Mouse (Mus musculus): ENCODE measurements at regions not wholly inside any gene's neighbourhood (a gene's known extent, or its start where the extent isn't known, plus 50 kb on each side); places are given as distances from the start of the nearest gene placed in this dataset.

- DNase-seq (ENCODE audit: low spot score) = no peak
- Histone ChIP-seq H3K9me3 (ENCODE audit: control insufficient read depth, low read length) (no peaks in the 10 kb centered on the region), H3K27me3 (ENCODE audit: control insufficient read depth, insufficient read depth, low read length) (no peaks in the 10 kb centered on the region), H3K27ac (ENCODE audit: low read depth, low read length) (no peak overlapping the region), H3K9ac (ENCODE audit: low read length) (no peak overlapping the region), H3K36me3 (ENCODE audit: control insufficient read depth, insufficient read depth, low read length) (no peaks in the 10 kb centered on the region), H3K4me1 (ENCODE audit: control insufficient read depth, insufficient read depth, low read length) (no peaks in the 10 kb centered on the region), H3K4me2 (ENCODE audit: low read depth) (no peak overlapping the region), H3K4me3 (ENCODE audit: low read depth, low read length) (no peak overlapping the region)
- WGBS = 86% methylated on average over 6 of the region's 6 CpGs
- ATAC-seq (ENCODE audit: insufficient read depth, low FRiP score, low TSS enrichment) = no peak
Observed at GRCm38 (mm10) chr1:55997074-55997473, 591.4 kb downstream of the Plcl1 start.

Measured in neural tube, embryonic 11.5 days (tissue).